Mouse (Mus musculus) G1E (cell line): Measurements from ENCODE around the gene Celf2. TPM values are rescaled to one million over a fixed set of nuclear protein-coding genes. Genes with fewer than 3 reads are reported as not detected.

Experiments used
- ATAC-seq: 2 replicates; pipeline ENCODE4 v1.8.0; 2016; ENCODE audit warnings: mild to moderate bottlenecking; ENCODE audit not compliant: insufficient number of reproducible peaks, poor library complexity, low FRiP score, severe bottlenecking; ENCODE audit errors: extremely low read depth
- DNase-seq: peaks from one replicate; pipeline ENCODE4 v3.0.0; 2012; ENCODE audit warnings: low spot score
- H3K27me3 ChIP-seq: 2 replicates; pipeline ENCODE4 v1.6.1; 2012; ENCODE audit warnings: mild to moderate bottlenecking, low read length, inconsistent platforms; ENCODE audit not compliant: insufficient read depth
- H3K36me3 ChIP-seq: replicated peaks from 2 replicates; pipeline ENCODE3; 2012; ENCODE audit warnings: mild to moderate bottlenecking, inconsistent platforms
- H3K4me1 ChIP-seq: 2 replicates; pipeline ENCODE4 v1.6.1; 2012; ENCODE audit warnings: low read depth, low read length, inconsistent platforms, mixed read lengths; ENCODE audit not compliant: insufficient read depth
- H3K4me3 ChIP-seq: 2 replicates; pipeline ENCODE4 v1.5.1; 2012; ENCODE audit warnings: low read depth, mild to moderate bottlenecking, inconsistent platforms, low read length, moderate library complexity, mixed read lengths
- H3K9me3 ChIP-seq: replicated peaks from 2 replicates; pipeline ENCODE4 v1.6.1; 2012; ENCODE audit warnings: inconsistent platforms
- CTCF ChIP-seq: IDR thresholded peaks from 2 replicates; pipeline ENCODE4 v1.5.1; 2012; ENCODE audit warnings: low read depth, low read length, inconsistent platforms, mixed read lengths
- GATA1 ChIP-seq: IDR thresholded peaks from 2 replicates; pipeline ENCODE4 v1.6.1; 2012; ENCODE audit warnings: borderline replicate concordance, low read length, inconsistent platforms, mixed read lengths
- GATA2 ChIP-seq: IDR thresholded peaks from 2 replicates; pipeline ENCODE4 v1.6.1; 2012; ENCODE audit warnings: low read depth, low read length, inconsistent platforms, borderline replicate concordance
- POLR2AphosphoS5 ChIP-seq: IDR thresholded peaks from 2 replicates; pipeline ENCODE4 v1.6.1; 2012; ENCODE audit warnings: low read depth, low read length, inconsistent platforms; ENCODE audit not compliant: insufficient replicate concordance
- TAL1 ChIP-seq: conservative IDR thresholded peaks from 2 replicates; pipeline ENCODE4 v1.6.1; 2012; ENCODE audit warnings: low read depth, low read length, inconsistent platforms, mixed read lengths
- polyA plus RNA-seq: library from polyadenylated mRNA; stranded (reverse); fragments of >175 nt; gene quantifications from 2 replicates; pipeline ENCODE4 v1.2.3, GENCODE M21; 2012
- total RNA-seq, 2 experiments: library from RNA; stranded (forward) in 1 of 2; stranded (reverse) in 1 of 2; fragments of 200-1000 nt in 1 of 2; fragments of >200 nt in 1 of 2; fragmentation: Nextera tagmentation in 1 of 2; gene quantifications; 2 replicates each; pipeline ENCODE4 v1.2.3; 2014 to 2017

Gene Celf2
- total and polyA plus RNA-seq, 3 experiments, result 0.86 to 45.1 (median 14.2) TPM

DNA sequence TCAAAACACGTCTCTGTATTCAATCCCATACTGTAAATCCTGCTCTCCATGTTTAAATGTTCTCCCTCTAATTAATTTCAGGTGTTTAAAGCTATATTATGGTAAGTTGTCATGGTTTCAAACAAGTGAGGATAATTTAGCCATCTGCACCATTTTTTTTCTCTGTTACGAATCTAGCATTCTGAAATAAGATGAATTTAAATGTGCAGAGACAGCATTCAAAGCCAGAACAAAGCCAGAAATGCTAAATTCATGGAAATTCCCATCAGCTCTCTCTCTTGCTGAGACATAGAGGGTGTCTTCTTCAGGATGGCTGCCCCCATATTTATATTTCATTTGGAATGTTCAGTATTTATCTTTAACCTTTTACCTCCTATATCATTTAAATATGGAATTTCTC is 174.5 kb downstream of the Celf2 start:
- H3K36me3 ChIP-seq, result no peaks in the 10 kb centered on the region
- H3K9me3 ChIP-seq, result no peaks in the 10 kb centered on the region
- H3K4me3 ChIP-seq, result no peak overlapping the region
- ATAC-seq (no peak), DNase-seq (no peak)
- TF ChIP-seq POLR2AphosphoS5, result no peak
- TF ChIP-seq CTCF, result no peak
- no peak for TF ChIP-seq TAL1
- TF ChIP-seq GATA1, result no peak
- TF ChIP-seq GATA2, result no peak
- H3K27me3 ChIP-seq, result no peaks in the 10 kb centered on the region
- H3K4me1 ChIP-seq, result no peaks in the 10 kb centered on the region

DNA sequence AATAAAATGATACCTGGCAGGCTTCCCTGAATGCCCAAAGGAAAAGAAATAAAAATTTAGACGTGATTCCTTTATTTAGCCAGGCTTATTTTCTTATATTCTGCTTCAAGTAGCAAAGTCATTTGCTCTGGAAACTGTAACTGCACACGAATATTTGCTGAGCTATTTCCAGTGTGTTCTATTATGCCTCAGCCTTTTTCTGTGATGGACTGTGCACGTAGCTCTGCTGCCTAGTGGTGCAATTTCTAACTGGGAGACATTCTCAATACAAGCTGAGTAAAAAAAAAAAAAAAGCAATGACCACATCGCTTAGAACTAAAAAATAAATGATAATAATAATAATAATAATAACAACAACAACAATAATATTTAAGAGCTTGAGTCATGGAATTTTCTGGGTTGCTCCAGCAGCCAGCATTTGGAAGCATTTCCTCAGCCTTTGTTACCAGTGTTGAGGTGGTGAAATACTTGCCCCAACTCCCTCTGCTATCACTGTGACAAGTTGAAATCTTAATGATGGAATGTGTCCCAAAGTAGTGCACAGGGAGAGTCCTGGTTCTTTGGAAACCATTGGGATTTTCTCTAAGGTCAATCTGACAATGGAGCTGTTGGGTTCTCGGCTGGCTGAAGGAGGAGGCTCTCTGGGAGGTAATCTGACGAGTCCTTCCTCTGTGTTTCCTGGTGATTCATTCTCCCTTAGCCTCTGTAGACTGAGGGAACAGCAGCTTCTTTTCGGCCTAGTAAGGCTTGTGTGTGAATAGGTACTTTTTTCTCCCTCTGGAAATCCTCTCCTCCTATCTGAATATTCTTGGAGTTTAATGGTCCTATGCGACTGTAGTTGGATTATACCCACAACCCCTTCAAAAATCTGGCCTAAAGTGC is 181.1 kb downstream of the Celf2 start:
- Histone ChIP-seq H3K9me3 (no peaks in the 10 kb centered on the region), H3K4me1 (no peaks in the 10 kb centered on the region), H3K27me3 (no peaks in the 10 kb centered on the region), H3K36me3 (no peaks in the 10 kb centered on the region), H3K4me3 (no peak overlapping the region)
- TF ChIP-seq TAL1 (no peak), CTCF (no peak), GATA1 (no peak), POLR2AphosphoS5 (no peak), GATA2 (no peak)
- ATAC-seq, result no peak
- no peak for DNase-seq

DNA sequence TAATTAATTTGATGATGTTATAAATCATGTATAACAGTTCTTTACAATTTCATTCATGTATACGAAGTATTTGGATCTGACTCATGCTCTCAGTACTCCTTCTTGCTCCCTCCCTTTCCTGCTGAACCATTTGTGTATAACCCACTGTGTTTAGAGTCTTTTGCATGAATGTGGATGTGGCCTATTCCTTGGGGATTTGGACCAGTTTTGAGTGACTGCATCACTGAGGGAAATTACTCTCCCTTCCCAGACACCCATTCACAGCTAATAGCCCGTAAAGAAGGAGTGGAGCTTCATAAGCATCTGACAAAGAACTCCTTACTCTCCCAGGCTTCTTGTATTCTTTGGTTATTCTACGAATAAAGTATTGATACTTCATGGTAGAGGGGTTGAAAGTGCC is 189.6 kb downstream of the Celf2 start:
- no peaks in the 10 kb centered on the region for H3K27me3 ChIP-seq
- no peak for ATAC-seq
- DNase-seq, result no peak
- H3K9me3 ChIP-seq, result no peaks in the 10 kb centered on the region
- H3K4me1 ChIP-seq, result no peaks in the 10 kb centered on the region
- H3K4me3 ChIP-seq, result no peak overlapping the region
- no peaks in the 10 kb centered on the region for H3K36me3 ChIP-seq
- no peak for TF ChIP-seq POLR2AphosphoS5
- no peak for TF ChIP-seq TAL1
- no peak for TF ChIP-seq CTCF
- TF ChIP-seq GATA1, result no peak
- no peak for TF ChIP-seq GATA2

DNA sequence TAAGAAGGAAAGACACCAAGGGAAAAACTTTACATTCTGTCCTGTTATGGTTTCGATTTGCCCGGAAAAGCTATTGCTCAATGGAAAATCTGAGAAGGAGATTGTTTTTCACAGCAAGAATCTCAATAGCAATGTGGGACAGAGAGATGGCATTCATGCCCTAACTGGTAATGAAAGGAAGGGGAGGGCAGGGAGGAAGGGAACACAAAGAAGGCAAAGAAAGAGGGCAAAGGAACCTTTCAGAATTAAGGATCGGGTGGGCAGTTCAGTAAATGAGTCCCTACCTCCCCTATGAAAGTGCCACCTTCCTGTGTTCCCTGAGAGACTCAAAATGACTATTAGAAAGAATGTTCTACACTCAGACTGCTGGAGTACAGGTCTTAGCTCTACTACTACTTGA is 197.6 kb downstream of the Celf2 start:
- TF ChIP-seq GATA1 (no peak), POLR2AphosphoS5 (no peak), GATA2 (no peak), CTCF (no peak), TAL1 (no peak)

DNA sequence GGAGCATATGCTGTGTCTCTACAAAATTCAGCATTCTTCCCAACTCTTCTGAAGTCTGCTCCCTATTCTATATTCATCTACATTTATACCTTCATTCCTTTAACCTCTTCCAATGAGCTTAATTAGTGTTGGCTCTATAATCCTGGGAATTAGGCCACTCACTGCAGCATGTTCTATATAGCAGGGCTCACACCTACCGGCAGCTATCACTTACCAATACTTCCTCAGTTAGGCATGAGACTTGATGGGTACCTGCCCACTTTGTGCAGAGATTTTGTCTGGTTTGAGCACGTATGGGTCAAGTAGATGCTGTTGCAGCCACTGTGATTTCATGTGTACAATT is 198.6 kb downstream of the Celf2 start:
- H3K4me1 ChIP-seq, result no peaks in the 10 kb centered on the region
- H3K9me3 ChIP-seq, result no peaks in the 10 kb centered on the region
- DNase-seq (no peak), ATAC-seq (no peak)
- no peaks in the 10 kb centered on the region for H3K27me3 ChIP-seq
- TF ChIP-seq POLR2AphosphoS5 (no peak), CTCF (no peak), TAL1 (no peak), GATA1 (no peak), GATA2 (no peak)
- H3K4me3 ChIP-seq, result no peak overlapping the region
- no peaks in the 10 kb centered on the region for H3K36me3 ChIP-seq

More for the DNA sequence above, 197.6 kb downstream of the Celf2 start:
- no peaks in the 10 kb centered on the region for H3K36me3 ChIP-seq
- no peaks in the 10 kb centered on the region for H3K9me3 ChIP-seq
- H3K27me3 ChIP-seq, result no peaks in the 10 kb centered on the region
- DNase-seq (no peak), ATAC-seq (no peak)
- H3K4me1 ChIP-seq, result no peaks in the 10 kb centered on the region
- H3K4me3 ChIP-seq, result no peak overlapping the region

DNA sequence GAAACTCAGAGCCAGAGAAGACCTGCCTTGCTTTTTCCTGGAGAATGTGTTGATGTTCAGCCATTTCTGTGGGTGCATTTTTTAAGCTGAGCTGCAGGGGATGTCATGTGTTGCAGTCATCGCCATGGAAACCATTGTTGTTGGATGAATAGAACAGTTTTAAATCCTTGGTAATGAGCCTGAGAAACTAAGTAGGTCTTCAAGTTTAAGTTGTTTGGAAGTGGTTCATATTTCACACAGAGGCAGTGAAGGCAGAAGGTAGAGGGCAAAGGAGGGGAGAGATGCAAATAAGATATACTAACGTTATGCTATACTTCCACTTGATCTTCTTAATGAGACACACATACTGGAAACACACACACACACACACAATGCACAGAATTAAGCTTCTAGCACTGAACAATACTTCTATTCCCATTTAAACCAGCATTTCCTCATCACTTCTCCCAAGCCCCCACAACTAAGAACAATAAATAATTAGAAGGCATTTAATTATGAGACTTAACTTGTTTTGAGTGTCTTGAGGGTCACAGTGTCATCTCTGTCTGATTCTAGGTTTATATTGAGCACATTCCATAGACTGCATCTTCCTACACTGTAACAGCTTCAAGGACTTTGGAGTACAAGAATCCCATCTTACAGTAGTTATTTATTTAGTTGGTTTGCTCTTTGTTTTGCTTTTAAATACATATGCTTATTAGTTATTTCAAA is 199.1 kb downstream of the Celf2 start:
- DNase-seq (no peak), ATAC-seq (no peak)
- Histone ChIP-seq H3K36me3 (no peaks in the 10 kb centered on the region), H3K9me3 (no peaks in the 10 kb centered on the region), H3K4me3 (no peak overlapping the region), H3K4me1 (no peaks in the 10 kb centered on the region), H3K27me3 (no peaks in the 10 kb centered on the region)
- TF ChIP-seq GATA2, result no peak
- no peak for TF ChIP-seq GATA1
